In genomic region chr12:37450366-37451156, GRCm38 (mm10) we compare ENCODE assay signal across 8 mouse cellular contexts.
DNase-seq lines count a peak whose midpoint lies in the region; ATAC-seq and TF ChIP-seq lines count a peak whose summit lies in the region.

No protein-coding gene starts in this region.

- no peak overlapping the region for H3K4me3 ChIP-seq in ES-E14 (ENCODE audit: insufficient read depth in 1 of 2, low read depth in 1 of 2, low read length in 2 of 2, poor library complexity in 1 of 2, severe bottlenecking in 1 of 2)

- DNase-seq in CD4-positive, CD25-positive, alpha-beta regulatory T cell, adult 2 months (ENCODE audit: low read depth, low spot score), result peak; percentile 55
- DNase-seq in ES-E14 (ENCODE audit: low read depth, low spot score), result peak; percentile 41
- DNase-seq in cerebellum, adult 9-11 months, result peak; percentile 10
- DNase-seq in frontal cortex, postnatal 25 days (ENCODE audit: low spot score in 2 of 2), result peak; percentile 8 to 23
- DNase-seq in layer of hippocampus, adult 18-20 months (ENCODE audit: low spot score in 2 of 2), result peak; percentile 16 to 83
- peak; percentile 75 for DNase-seq in lung, postnatal 14 days
- DNase-seq in right cerebral cortex, postnatal 36 days (ENCODE audit: low spot score in 2 of 2), result peak; percentile 28 to 34

- no peaks in the 10 kb centered on the region for H3K9me3 ChIP-seq in ES-E14 (ENCODE audit: control insufficient read depth, insufficient read depth, low read depth, low read length)

- H3K4me1 ChIP-seq in ES-E14 (ENCODE audit: control insufficient read depth in 2 of 2, insufficient read depth in 2 of 2, low read length in 2 of 2, poor library complexity in 1 of 2), result no peaks in the 10 kb centered on the region

- no peak overlapping the region for H3K27ac ChIP-seq in ES-E14 (ENCODE audit: insufficient read depth, low read depth, low read length, poor library complexity, severe bottlenecking)

- in situ Hi-C loops in ES-E14 (cut with MboI; ENCODE audit: low sequenced_read_pairs in 2 of 2, unreplicated experiment in 2 of 2), result no loop called here

- no peak for ATAC-seq in CD4-positive, CD25-positive, alpha-beta regulatory T cell, adult 4 months

- no peak overlapping the region for H3K9ac ChIP-seq in ES-E14 (ENCODE audit: insufficient read depth, low read depth, low read length, poor library complexity, severe bottlenecking)

- H3K36me3 ChIP-seq in ES-E14 (ENCODE audit: control insufficient read depth, insufficient read depth, low read length, poor library complexity, severe bottlenecking), result no peaks in the 10 kb centered on the region

TF ChIP-seq in ES-E14, 5 proteins besides CTCF, POLR2A, EP300 and RAD21:
- TF ChIP-seq HCFC1 (IDR thresholded peaks at IDR 0.05; ENCODE audit: borderline replicate concordance, insufficient read depth, low read length) (no peak), ZNF384 (IDR thresholded peaks at IDR 0.05; ENCODE audit: low read depth, low read length) (no peak), ZC3H11A (IDR thresholded peaks at IDR 0.05; ENCODE audit: borderline replicate concordance, low read depth, low read length) (peak; percentile 34; the same call in 1 of the 2 replicates), CHD2 (IDR thresholded peaks at IDR 0.05; ENCODE audit: low read depth, low read length) (no peak), MAFK (IDR thresholded peaks at IDR 0.05; ENCODE audit: insufficient read depth, low read depth, low read length) (no peak)

Comparison
In these comparisons a context has a peak if more than half of its experiments do, and no peak if none do; other contexts are left out.
1. DNase-seq: peak in every context shown above with its lines; median percentile 75 in lung, postnatal 14 days; 55 in CD4-positive, CD25-positive, alpha-beta regulatory T cell, adult 2 months; 50 in layer of hippocampus, adult 18-20 months; 41 in ES-E14; 31 in right cerebral cortex, postnatal 36 days; 16 in frontal cortex, postnatal 25 days; 10 in cerebellum, adult 9-11 months.